Mouse (Mus musculus) midbrain, embryonic 12.5 days (tissue): Measurements from ENCODE around the gene Ccl11. TPM values are rescaled to one million over a fixed set of nuclear protein-coding genes. Genes with fewer than 3 reads are reported as not detected.

ENCODE experiments used
- ATAC-seq: fragments of 200-750 bp; cut with Nextera tagmentation; 2 replicates; pipeline ENCODE4 v1.8.0; 2017; ENCODE audit warnings: low read depth, moderate TSS enrichment, moderate library complexity; ENCODE audit not compliant: low FRiP score
- H3K27ac ChIP-seq: fragments of 300-500 bp; sonication (generic); replicated peaks from 2 replicates; pipeline ENCODE4 v1.5.1; 2016; ENCODE audit warnings: mild to moderate bottlenecking
- H3K27me3 ChIP-seq: fragments of 300-500 bp; sonication (generic); 2 replicates; pipeline ENCODE4 v1.6.1; 2016; ENCODE audit warnings: mild to moderate bottlenecking
- H3K36me3 ChIP-seq: fragments of 300-500 bp; sonication (generic); 2 replicates; pipeline ENCODE4 v1.6.1; 2016
- H3K4me1 ChIP-seq: fragments of 300-500 bp; sonication (generic); 2 replicates; pipeline ENCODE4 v1.6.1; 2016
- H3K4me2 ChIP-seq: fragments of 300-500 bp; sonication (generic); replicated peaks from 2 replicates; pipeline ENCODE4 v1.6.1; 2016; ENCODE audit warnings: mild to moderate bottlenecking, moderate library complexity
- H3K4me3 ChIP-seq: fragments of 300-500 bp; sonication (generic); 2 replicates; pipeline ENCODE4 v1.5.1; 2016; ENCODE audit warnings: mild to moderate bottlenecking
- H3K9ac ChIP-seq: fragments of 300-500 bp; sonication (generic); replicated peaks from 2 replicates; pipeline ENCODE4 v1.6.1; 2016; ENCODE audit warnings: mild to moderate bottlenecking, moderate library complexity
- H3K9me3 ChIP-seq: fragments of 300-500 bp; sonication (generic); 2 replicates; pipeline ENCODE4 v1.6.1; 2016; ENCODE audit warnings: mild to moderate bottlenecking
- WGBS: fragments of 180-500 bp; shearing (Covaris S2); methylation state at CpG from one replicate; pipeline ENCODE4 v1.1.7; 2016; 5-methylcytosine and 5-hydroxymethylcytosine counted together
- polyA plus RNA-seq: library from polyadenylated mRNA; unstranded; fragments of >200 nt; fragmentation: Nextera tagmentation; extraction: Ambion mirVana; gene quantifications from 2 replicates; pipeline ENCODE4 v1.2.1, GENCODE M21; 2016

Ccl11 gene
- polyA plus RNA-seq, 1 experiment from 2014 or later: not detected

DNA sequence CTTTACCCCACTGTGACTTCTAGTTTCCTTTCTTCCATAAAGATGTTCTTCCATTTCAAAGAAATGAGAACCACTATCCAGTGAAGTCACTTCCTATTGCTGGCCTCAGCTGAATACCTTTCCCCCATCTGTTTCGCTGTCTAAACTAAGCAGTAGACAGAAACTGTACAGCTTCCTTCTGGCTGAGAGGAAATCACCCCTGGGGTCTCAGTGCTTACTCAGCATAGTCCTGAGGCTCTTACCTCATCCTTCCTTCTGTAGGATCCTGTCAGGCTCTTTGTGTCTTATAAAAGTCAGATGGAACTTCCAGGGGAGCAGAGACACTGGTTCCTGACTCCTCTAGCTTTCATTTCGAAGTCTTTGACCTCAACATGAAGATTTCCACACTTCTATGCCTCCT, 43.9 kb downstream of the Ccl11 start, which contains the start of gene Ccl12:
Ccl12 (plus strand) TSS at position 317 of the 400 bp plus-strand sequence.
- no peaks in the 10 kb centered on the region for H3K9me3 ChIP-seq
- H3K4me2 ChIP-seq: no peak within 1 kb of the TSS
- ATAC-seq: no peak
- no peaks in the 10 kb centered on the region for H3K36me3 ChIP-seq
- H3K4me1 ChIP-seq: no peaks in the 10 kb centered on the region
- H3K27ac ChIP-seq: no peak within 1 kb of the TSS
- WGBS: 81% methylated on average over 2 of the region's 2 CpGs
- H3K27me3 ChIP-seq: no peaks in the 10 kb centered on the region
- H3K9ac ChIP-seq: no peak within 1 kb of the TSS
- no peak within 1 kb of the TSS for H3K4me3 ChIP-seq

DNA sequence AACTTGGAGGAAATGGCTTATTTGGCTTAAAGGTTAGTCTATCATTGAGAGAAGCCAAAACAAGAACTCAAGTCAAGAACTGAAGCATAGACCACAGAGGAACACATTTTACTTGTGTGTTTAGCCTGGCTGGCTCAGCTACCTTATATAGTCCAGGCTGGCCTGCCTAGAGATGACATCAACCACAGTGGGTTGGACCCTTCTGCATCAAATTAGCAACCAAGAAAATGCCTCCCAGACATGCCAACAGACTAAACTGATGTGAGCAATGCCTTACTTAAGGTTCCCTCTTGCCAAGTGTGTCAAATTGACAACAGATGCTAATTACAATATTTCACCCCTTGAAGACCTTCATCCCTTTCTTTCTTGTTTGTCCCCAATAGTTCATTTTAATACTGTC, 52.0 kb downstream of the Ccl11 start:
- ATAC-seq: no peak
- no peak overlapping the region for H3K4me3 ChIP-seq
- H3K4me1 ChIP-seq: no peaks in the 10 kb centered on the region
- no peaks in the 10 kb centered on the region for H3K36me3 ChIP-seq
- H3K27me3 ChIP-seq: no peaks in the 10 kb centered on the region
- H3K9me3 ChIP-seq: no peaks in the 10 kb centered on the region
- no peak overlapping the region for H3K27ac ChIP-seq
- no peak overlapping the region for H3K4me2 ChIP-seq
- no peak overlapping the region for H3K9ac ChIP-seq

GRCm38 (mm10) chr11:82110372-82111248, 53.0 kb downstream of the Ccl11 start:
- Histone ChIP-seq H3K27me3 (no peaks in the 10 kb centered on the region), H3K27ac (no peak overlapping the region), H3K9me3 (no peaks in the 10 kb centered on the region), H3K4me3 (no peak overlapping the region), H3K4me2 (no peak overlapping the region), H3K4me1 (no peaks in the 10 kb centered on the region), H3K36me3 (no peaks in the 10 kb centered on the region), H3K9ac (no peak overlapping the region)
- no peak for ATAC-seq
- 87% methylated on average over 6 of the region's 6 CpGs for WGBS

Other genes with a start within 250 kb of the Ccl11 start
- 0.46 and 0.52 TPM in 2 replicates for gene 5530401A14Rik, start 197.2 kb upstream of the Ccl11 start, polyA plus RNA-seq
- 3.1 and 3.5 TPM in 2 replicates for gene Asic2, start 89.4 kb upstream of the Ccl11 start, polyA plus RNA-seq
- 0.82 and 0.98 TPM in 2 replicates for gene Ccl2, start 22.3 kb upstream of the Ccl11 start, polyA plus RNA-seq
- gene Gm17268, start 19.3 kb upstream of the Ccl11 start, polyA plus RNA-seq: not detected in 2 replicates
- 0.60 and 1.8 TPM in 2 replicates for gene Ccl7, start 12.1 kb upstream of the Ccl11 start, polyA plus RNA-seq
- 0.61 and 1.8 TPM in 2 replicates for gene Ccl12, start 44.0 kb downstream of the Ccl11 start, polyA plus RNA-seq
- not detected in 2 replicates for gene Ccl8, start 57.4 kb downstream of the Ccl11 start, polyA plus RNA-seq
- gene Ccl1, start 247.9 kb downstream of the Ccl11 start, polyA plus RNA-seq: not detected in 2 replicates